Mouse (Mus musculus): ENCODE results near the gene Cpxcr1.

Cpxcr1 gene

DNA sequence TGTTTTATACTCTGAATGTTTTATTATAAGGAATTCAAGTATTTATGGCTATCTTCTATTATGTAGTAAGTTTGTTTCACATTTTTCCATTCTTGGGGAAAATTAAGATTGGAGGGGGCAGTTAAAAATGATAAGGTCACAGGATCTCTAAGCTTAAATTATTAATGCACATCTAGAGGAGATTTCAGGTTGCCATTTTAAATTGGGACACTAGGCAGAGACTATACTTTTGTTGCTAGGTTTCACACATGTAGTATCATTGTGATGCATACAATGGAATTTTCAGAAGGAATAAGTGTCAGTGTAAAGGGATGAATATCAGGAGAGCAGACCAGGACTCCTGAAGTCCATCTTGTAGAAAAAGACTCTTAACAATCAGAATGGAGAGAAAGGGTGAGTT is at the start of gene Cpxcr1:
Gene Cpxcr1, plus strand, starts transcription at position 301 of the 400 bp plus-strand sequence.
- in situ Hi-C loops (cut with MboI) = no loop called here

All from mature B cell (primary cell).